Mouse (Mus musculus): ENCODE results near the gene Olfr1386. TPM values are rescaled to one million over a fixed set of nuclear protein-coding genes. Genes with fewer than 3 reads are reported as not detected.
"Not testable (repeated sequence)": the region's sequence is repeated elsewhere in the genome, so short reads cannot be mapped to it uniquely, and the experiment has no call there.

Olfr1386 gene
- not detected in 2 replicates for polyA plus RNA-seq (2012)

DNA sequence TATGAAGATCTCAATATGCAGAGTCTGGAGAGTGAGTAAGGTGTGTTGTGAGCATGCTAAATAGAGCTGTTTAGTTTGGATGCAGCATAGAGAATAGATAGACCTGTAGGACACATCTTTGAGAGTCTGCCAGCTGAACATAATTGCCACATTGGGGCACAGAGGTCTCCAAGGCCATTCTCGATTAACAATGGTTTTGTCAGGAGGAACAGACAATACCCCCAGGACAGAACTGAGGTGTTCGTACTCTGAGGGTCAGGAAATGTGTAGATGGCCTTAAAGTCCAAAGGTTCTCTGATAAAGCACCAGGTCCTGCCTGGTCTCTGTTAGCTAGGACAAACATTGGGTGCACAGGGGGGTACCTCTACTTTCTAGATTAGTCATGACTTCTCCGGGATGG lies at the start of gene Olfr1386:
Gene Olfr1386 (plus strand): TSS at position 301 of the 400 bp plus-strand sequence.
- not testable (repeated sequence) for TF ChIP-seq GATA1 (IDR thresholded peaks at IDR 0.05; ENCODE audit: low read length)

DNA sequence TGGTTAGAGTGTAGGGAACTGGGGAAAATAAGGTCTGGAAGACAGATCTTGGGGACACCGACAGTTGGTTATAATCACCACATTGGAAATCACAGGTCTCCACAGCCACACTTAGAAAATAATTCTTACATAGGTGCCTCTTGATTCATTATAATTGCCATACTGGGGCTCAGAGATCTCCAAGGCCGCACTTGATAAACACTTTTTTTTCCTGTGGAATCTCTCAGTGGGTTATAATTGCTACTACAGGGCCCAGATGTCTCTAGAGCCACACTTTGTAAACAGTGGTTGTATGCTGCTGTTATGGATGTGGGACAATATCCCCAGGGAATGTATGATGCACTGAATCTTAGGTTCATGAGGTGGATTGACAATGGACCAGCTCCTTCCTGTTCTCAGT lies 42.1 kb upstream of the Olfr1386 start, which contains the start of gene Olfr1389:
Gene Olfr1389 (plus strand): TSS at position 301 of the 400 bp plus-strand sequence.
- no peak for TF ChIP-seq GATA1 (IDR thresholded peaks at IDR 0.05; ENCODE audit: low read length)

DNA sequence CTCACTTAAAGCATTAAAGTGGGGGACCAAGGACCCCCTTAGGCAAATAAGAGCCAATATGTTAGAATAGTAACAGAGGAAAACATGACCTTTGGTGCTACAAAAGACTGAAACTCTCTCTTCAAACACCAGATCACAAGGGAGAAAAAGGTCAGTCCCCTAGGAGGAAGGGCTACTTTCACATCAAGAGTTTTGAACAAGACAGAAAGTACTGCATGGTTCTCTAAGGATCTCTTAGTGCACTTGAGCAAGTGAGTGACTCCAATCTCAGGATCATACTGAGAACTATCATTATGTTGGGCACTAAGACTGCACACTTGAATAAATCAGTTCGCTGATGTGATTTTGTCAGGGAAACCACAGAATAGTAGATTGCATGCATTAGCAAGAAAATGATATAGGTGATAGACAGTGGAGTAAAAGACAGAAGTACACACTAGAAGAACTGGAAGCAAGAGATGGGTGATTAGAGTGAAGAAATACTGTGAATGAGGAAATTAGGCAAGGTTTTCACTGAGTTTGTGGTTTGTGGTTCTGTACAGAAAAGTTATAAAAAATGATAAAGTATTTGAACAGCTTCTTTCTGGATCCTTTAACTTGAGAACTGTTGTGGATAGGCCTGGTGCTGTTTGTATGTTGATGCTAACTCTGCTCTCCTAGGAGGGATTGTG lies 39.5 kb upstream of the Olfr1386 start:
- TF ChIP-seq GATA1 (IDR thresholded peaks at IDR 0.05; ENCODE audit: low read length): no peak

DNA sequence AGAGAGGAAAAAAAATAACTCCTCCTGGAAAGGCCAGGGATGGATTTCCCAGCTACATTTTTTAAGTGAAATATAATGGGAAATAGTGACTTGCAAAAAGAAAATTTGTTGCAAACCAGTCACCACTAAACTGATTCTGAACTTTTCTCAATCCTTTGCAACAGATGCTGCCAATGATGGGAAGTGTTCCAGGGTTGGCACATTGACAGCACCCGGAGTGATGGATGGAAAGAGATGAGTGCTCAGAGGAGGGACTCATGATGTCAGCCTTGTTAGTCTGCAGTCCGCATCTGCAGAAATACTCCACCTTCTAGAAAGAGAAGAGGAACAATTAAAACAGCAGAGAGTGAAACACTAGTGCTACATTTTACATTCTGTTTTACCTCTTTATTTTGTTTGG lies 35.2 kb upstream of the Olfr1386 start:
- no peak for TF ChIP-seq GATA1 (IDR thresholded peaks at IDR 0.05; ENCODE audit: low read length)

DNA sequence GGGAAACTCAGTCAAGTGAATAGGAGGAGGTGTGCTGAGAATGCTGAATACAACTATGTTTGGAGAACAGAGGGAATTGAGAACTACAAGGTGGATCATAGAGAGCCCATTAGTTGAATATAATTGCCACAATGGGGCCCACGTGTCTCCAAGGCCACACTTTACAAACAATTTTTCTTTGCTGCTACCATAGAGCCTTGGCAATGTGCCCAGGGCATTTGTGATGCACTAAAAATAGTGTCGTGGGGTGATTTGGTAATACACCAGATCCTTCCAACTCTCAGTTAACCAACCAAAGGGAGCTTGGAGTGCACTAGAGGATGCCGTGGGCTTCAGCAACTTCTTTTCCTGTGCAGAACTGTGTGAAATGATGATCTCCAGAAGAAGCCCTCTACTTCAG lies 28.4 kb upstream of the Olfr1386 start, which contains the start of gene Olfr1388:
Gene Olfr1388 (plus strand): TSS at position 214 of the 400 bp plus-strand sequence.
- TF ChIP-seq GATA1 (IDR thresholded peaks at IDR 0.05; ENCODE audit: low read length): no peak

DNA sequence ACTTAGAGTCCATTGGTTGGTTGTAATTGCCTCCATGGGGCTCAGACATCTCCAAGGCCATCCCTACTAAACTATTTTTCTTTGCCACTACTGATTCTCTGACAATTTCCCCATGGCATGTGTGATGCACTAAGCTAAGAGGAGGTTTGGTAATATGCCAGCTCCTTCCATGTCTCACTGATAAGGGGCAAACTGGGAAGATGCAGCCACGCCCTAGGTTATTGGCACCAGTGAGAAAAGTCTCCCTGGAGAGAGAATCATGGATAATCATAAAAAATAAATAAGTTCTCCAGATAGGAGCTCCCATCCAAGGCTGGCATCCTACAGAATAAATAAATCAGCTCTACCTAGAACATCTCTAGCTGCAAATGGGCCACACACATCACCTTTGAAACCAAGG lies 9.8 kb upstream of the Olfr1386 start, which contains the start of gene Olfr1387:
Gene Olfr1387 (plus strand): TSS at position 301 of the 400 bp plus-strand sequence.
- no peak for TF ChIP-seq GATA1 (IDR thresholded peaks at IDR 0.05; ENCODE audit: low read length)

DNA sequence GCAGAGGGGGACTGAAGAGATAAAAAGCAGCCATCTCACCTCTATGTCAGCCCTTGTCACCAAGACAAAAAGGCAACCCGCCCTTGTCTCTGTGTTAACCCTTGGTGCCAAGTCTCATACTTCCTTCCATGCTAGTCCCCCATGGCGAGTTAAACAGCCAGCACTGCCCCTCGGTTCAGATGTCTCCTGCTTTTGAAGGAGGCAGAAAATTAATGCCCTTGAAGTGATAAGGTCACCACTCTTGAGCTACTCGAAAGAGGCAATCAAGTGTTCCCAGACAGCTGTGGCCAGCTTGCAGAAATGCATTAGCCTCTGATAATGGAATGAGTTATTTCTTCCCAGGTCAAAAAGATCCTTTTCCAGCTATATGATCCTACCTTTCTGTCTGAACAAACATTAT lies 21.1 kb downstream of the Olfr1386 start:
- TF ChIP-seq GATA1 (IDR thresholded peaks at IDR 0.05; ENCODE audit: low read length): no peak

DNA sequence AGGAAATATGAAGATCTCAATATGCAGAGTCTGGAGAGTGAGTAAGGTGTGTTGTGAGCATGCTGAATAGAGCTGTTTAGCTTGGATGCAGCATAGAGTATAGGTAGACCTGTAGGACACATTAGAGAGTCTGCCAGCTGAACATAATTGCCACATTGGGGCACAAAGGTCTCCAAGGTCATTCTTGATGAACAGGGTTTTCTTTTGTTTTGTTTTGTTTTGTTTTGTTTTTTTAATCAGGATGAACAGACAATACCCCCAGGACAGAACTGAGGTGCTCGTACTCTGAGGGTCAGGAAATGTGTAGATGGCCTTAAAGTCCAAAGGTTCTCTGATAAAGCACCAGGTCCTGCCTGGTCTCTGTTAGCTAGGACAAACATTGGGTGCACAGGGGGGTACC lies 23.9 kb downstream of the Olfr1386 start, which contains the start of gene Olfr1385:
Gene Olfr1385 (plus strand): TSS at position 301 of the 400 bp plus-strand sequence.
- TF ChIP-seq GATA1 (IDR thresholded peaks at IDR 0.05; ENCODE audit: low read length): not testable (repeated sequence)

DNA sequence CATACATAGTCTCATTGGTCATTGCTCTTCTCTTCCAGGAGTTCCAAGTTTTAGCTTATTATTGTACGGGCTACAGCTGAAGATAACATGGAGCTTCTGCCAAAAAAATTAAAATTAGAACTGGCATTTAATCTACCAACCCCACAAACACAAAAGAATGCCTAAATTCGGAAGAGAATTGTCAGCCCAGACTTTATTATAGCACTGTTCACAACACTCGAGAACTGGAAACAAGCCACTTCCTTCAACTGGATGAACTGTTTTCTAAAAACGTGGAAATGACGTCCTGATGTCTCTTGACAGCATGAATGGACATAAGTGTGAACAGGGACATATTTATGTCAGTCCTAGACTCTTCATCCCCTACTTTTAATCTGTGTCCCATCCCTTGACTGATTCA lies 53.2 kb downstream of the Olfr1386 start:
- TF ChIP-seq GATA1 (IDR thresholded peaks at IDR 0.05; ENCODE audit: low read length): no peak

DNA sequence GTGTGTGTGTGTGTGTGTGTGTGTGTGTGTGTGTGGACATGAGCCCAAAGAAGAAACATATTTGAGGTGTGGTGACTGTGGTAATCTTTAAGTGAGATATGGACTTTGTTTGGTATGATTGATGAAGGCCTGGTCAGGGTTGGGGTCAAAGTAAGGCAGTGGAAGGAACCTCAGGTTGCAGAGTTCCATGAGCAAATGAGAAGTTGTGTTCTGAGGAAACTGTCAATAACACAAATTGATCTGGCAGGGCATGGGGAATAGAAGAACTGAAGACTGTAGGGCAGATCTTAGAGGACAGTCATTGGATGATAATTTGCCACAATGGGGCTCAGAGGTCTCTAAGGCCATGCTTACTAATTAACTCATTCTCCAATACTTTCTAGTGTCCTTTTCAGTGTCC lies 54.5 kb downstream of the Olfr1386 start, which contains the start of gene Olfr1383:
Gene Olfr1383 (plus strand): TSS at position 301 of the 400 bp plus-strand sequence.
- TF ChIP-seq GATA1 (IDR thresholded peaks at IDR 0.05; ENCODE audit: low read length): no peak

Other genes starting within 250 kb of the Olfr1386 start
- 44.7 and 51.8 TPM in 2 replicates for gene Mgat1, start 220.9 kb upstream of the Olfr1386 start, polyA plus RNA-seq (2012)
- not detected in 2 replicates for gene Olfr1393, start 186.7 kb upstream of the Olfr1386 start, polyA plus RNA-seq (2012)
- not detected in 2 replicates for gene Olfr1392, start 179.8 kb upstream of the Olfr1386 start, polyA plus RNA-seq (2012)
- gene Olfr10, start 160.3 kb upstream of the Olfr1386 start, polyA plus RNA-seq (2012): not detected in 2 replicates
- gene Olfr1391, start 142.3 kb upstream of the Olfr1386 start, polyA plus RNA-seq (2012): not detected in 2 replicates
- not detected in 2 replicates for gene Olfr1390, start 129.9 kb upstream of the Olfr1386 start, polyA plus RNA-seq (2012)
- gene Olfr1389, start 42.0 kb upstream of the Olfr1386 start, polyA plus RNA-seq (2012): not detected in 2 replicates
- 0.03 TPM in 1 of 2 replicates, not detected in the other for gene Olfr1388, start 28.4 kb upstream of the Olfr1386 start, polyA plus RNA-seq (2012)
- not detected in 2 replicates for gene Olfr1387, start 9.7 kb upstream of the Olfr1386 start, polyA plus RNA-seq (2012)
- not detected in 2 replicates for gene Olfr1385, start 24.0 kb downstream of the Olfr1386 start, polyA plus RNA-seq (2012)
- not detected in 2 replicates for gene Olfr1384, start 41.7 kb downstream of the Olfr1386 start, polyA plus RNA-seq (2012)
- gene Olfr1383, start 54.6 kb downstream of the Olfr1386 start, polyA plus RNA-seq (2012): not detected in 2 replicates
- not detected in 2 replicates for gene Olfr1382, start 63.2 kb downstream of the Olfr1386 start, polyA plus RNA-seq (2012)
- gene Olfr1381, start 78.4 kb downstream of the Olfr1386 start, polyA plus RNA-seq (2012): not detected in 2 replicates
- not detected in 2 replicates for gene Olfr1380, start 91.8 kb downstream of the Olfr1386 start, polyA plus RNA-seq (2012)
- 0.03 TPM in 1 of 2 replicates, not detected in the other for gene Flt4, start 144.2 kb downstream of the Olfr1386 start, polyA plus RNA-seq (2012)
- gene Scgb3a1, start 198.6 kb downstream of the Olfr1386 start, polyA plus RNA-seq (2012): not detected in 2 replicates
- gene Cnot6, start 247.7 kb downstream of the Olfr1386 start, polyA plus RNA-seq (2012): 41.5 and 58.5 TPM in 2 replicates